Mouse (Mus musculus): ENCODE results near the gene 6030408B16Rik.

6030408B16Rik gene

DNA sequence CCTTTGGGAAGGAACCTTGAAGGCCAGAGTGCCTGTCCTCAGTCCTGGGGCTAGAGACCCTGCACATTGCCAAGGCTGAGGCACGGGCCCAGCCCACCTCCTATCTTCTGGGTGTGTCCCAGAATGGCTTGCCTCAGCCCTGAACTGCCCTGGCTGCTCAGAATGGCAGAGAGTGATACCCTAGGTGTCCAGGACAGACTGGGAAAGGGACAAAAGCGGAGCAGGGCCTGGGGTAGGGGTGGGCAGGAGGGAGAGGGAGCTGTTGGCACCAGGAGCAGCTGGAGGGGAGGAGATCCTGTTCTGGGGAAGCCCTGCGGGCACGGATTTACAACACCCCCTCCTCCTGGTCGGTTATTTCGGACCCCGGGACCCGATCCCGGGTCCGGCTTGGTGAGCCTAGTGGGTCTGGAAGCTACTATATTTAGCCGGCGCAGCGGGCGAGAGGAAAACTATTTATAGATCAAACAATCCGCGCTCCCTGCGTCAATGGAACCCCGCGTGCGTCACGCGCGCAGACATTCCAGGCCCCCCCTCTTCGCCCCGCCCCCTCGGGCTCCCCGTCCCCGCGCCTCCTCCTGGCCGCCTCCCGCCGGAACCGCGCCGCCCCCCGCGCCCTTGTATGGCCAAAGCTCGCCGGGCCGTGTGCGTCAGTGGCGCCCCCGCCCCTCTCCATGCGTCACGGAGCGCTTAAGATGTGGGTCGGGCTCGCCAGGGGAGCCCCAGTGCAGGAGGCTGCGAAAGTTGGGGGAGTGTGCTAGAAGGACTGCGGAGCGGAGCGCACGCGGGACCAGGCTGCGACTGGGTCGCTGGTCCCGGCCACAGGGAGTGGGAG is 26.7 kb upstream of the 6030408B16Rik start:
- in situ Hi-C loops (cut with MboI, MseI): loop anchor here in 1 of 2 experiments (5.0 to 25.0 kb wide), 3 partner anchors 514 to 1204 kb away; no protein-coding TSS in a partner anchor

DNA sequence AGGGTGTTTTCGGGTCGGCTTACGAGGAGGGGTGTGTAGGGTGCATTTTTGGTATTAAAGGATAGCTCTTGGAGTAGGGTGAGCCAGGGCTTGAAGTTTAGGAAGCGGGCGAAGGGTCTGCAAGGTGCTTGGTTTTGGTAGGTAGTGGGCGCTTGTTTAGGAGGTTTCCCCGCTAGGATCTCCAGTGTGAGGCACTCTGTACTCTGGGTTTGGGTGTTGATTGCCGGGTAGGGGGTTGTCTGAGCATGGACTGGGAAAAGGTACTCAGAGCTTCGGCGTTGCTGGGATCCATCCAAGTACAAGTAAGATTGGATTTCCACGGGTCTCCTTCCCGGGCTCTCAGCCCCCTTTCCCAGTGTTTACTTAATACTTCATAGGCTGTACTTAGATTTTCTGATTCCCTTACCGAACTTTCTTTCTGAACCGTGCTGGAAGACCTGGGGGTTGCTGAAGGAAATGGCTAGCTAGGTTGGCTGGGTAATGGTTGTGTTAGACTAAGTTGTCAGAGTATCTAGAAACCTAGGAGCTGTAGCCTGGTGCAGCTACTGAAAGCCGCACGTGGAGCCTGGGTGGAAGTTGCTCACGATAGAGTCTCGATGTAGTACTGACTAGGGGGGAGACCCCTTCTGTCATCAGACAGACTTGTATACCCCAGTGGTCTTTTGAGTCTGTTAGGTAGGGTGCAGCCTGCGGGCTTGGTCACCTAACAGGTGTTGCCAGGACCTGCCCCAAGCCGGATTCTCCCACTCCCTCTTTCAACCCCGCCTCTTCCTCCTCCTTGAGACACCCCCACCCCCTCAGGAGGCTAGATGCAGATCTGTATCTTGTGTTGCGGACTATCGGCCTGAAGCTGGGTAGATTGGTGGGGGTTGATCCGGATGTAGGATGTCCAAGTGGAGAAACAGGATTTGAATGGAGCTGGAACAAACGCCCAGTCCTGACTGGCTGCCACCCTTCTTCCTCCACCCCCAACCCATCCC is 25.7 kb upstream of the 6030408B16Rik start:
- in situ Hi-C loops (cut with MboI, MseI): loop anchor here in 1 of 2 experiments (5.0 to 25.0 kb wide), 3 partner anchors 515 to 1205 kb away; no protein-coding TSS in a partner anchor

- in situ Hi-C loops (cut with MboI, MseI): loop anchor here in 1 of 2 experiments (25.0 kb wide), 1 partner anchor 1208 kb away; no protein-coding TSS in a partner anchor
Measured at GRCm38 (mm10) chr15:101270101-101270820, 22.8 kb upstream of the 6030408B16Rik start.

GRCm38 (mm10) chr15:101271107-101271506 is 21.9 kb upstream of the 6030408B16Rik start:
- in situ Hi-C loops (cut with MboI, MseI): loop anchor here in 1 of 2 experiments (25.0 kb wide), 1 partner anchor 1209 kb away; no protein-coding TSS in a partner anchor

- in situ Hi-C loops (cut with MboI, MseI): loop anchor here in 1 of 2 experiments (25.0 kb wide), 1 partner anchor 1209 kb away; no protein-coding TSS in a partner anchor
Measured at GRCm38 (mm10) chr15:101271513-101271912, 21.5 kb upstream of the 6030408B16Rik start.

- in situ Hi-C loops (cut with MboI, MseI): loop anchor here in 1 of 2 experiments (25.0 kb wide), 1 partner anchor 1212 kb away; no protein-coding TSS in a partner anchor
Measured at GRCm38 (mm10) chr15:101274380-101274779, 18.6 kb upstream of the 6030408B16Rik start.

DNA sequence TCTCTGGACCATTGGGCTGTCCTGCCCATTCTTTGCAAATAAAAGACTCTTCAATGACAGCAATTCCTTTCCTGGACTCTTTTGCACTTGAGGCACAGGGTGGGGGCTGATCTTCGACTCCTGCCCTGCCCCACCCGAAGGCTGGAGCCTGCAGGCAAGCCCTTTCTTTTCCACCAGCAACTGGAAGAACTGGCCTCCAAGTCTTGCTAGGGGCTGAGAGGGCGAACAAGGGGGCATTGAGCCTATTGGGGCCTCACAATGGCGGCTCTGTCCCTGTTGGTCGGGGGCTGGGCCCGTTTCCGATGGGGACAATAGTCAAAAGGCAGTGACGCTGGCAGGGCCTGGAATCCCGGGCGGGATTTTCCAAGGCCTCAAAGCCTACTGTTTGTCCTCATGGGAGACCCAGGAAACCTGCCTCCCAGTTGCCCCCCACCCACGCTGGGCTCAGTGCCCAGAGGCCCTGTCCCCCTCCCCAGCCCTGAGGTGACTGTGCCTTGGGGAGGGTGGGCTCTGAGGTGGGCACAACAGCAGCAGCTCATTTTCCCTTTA is 15.6 kb upstream of the 6030408B16Rik start:
- in situ Hi-C loops (cut with MboI, MseI): loop anchor here in 1 of 2 experiments (5.0 kb wide), 1 partner anchor 35 kb away; no protein-coding TSS in a partner anchor

DNA sequence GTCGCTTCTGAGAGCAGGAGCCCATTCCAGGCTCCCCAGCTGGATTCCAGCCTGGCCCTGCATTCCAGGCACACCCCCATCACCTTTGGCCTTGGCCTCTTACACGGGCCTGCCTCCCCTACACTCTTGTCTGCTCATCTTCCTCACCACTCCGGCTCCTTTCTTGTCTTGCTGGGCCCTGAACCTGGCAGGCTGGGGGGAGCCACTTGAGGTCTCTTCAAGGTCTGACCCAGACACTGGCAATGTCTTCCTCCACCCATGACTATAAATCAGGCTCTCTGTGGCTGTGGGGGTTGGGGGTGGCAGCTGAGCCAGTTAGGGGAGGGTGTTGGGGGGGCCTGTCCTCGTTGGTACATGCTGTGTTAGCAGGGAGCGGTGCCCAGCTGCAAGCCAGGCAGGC is 14.4 kb upstream of the 6030408B16Rik start:
- in situ Hi-C loops (cut with MboI, MseI): loop anchor here in 1 of 2 experiments (5.0 kb wide), 1 partner anchor 36 kb away; no protein-coding TSS in a partner anchor

GRCm38 (mm10) chr15:101279430-101279999 is 13.5 kb upstream of the 6030408B16Rik start:
- in situ Hi-C loops (cut with MboI, MseI): loop anchor here in 1 of 2 experiments (5.0 kb wide), 1 partner anchor 37 kb away; no protein-coding TSS in a partner anchor

- in situ Hi-C loops (cut with MboI, MseI): no loop called here
Measured at GRCm38 (mm10) chr15:101282471-101282870, 10.5 kb upstream of the 6030408B16Rik start.

- in situ Hi-C loops (cut with MboI, MseI): no loop called here
Measured at GRCm38 (mm10) chr15:101283183-101283910, 9.7 kb upstream of the 6030408B16Rik start.

DNA sequence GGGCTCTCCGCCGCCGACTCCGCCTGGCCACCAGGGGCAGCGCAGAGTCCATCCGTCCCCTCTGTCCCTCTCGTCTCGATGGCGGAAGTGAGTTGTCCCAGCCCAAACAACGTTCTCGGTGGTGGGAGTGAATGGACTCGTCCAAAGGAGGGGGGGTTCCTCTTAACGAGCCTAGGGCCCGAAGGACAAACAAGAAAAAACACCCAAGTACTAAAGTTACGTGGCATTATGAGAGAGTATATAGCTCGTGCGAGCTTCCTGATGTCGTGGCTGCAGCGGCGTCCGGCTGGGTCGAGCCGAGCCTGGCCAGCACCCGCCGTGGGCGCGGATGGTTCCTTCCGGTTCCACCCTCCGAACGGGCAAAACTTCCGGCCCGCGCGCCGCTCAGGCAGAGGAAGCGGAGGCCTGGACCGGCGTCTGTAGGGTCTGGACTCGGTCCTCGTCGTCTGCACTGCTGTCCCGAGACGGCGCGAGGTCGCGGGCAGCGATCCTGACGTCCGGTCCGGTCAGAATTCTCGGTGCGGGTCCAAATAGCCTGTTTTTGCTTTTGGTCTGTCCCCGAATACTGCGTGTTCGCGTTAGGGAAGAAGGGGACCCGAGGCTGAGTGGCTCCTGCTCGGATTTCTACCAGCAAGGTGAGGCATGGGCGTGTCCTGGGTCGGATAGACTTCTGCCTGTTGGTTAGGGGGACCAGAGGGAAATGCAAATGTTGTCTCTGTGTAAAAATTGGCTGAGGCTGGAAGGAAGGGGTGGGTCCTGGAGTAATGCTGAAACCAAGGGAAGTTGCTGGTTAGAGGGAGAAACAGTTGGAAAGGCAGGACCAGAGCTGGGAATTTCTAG is 8.9 kb upstream of the 6030408B16Rik start, which contains the start of gene Atg101:
Gene Atg101, plus strand, starts transcription at position 362 of the 840 bp plus-strand sequence.
- in situ Hi-C loops (cut with MboI, MseI): no loop called here

DNA sequence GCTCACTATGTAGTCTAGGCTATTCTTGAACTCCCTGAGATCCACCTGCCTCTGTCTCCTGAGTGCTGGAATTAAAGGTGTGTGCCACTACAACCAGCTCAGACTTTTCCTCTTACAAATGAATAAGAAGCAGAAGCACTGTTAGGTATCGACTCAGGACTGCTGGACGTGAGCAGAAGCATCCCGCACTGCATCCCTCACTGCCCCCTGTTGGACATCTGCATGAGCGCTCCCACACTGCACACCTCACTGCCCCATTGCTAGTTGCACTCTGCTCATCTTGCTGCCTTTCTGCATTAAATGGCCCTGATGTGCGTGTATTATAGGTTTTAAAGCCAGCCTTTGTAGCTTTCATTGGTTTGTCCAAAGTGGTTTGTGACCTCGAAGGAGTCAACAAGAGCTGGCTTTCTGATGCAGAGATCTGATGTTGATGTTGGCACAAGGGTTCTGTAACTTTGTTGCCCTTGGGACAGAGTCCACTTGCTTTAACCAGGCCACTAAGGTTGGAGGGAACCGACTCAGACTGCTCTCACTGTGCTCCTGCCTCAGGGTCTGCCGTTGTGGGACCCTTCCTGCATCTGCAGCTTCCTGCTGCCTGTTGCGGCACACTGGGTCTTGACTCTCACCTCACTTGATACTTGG is 6.8 kb upstream of the 6030408B16Rik start:
- in situ Hi-C loops (cut with MboI, MseI): no loop called here

DNA sequence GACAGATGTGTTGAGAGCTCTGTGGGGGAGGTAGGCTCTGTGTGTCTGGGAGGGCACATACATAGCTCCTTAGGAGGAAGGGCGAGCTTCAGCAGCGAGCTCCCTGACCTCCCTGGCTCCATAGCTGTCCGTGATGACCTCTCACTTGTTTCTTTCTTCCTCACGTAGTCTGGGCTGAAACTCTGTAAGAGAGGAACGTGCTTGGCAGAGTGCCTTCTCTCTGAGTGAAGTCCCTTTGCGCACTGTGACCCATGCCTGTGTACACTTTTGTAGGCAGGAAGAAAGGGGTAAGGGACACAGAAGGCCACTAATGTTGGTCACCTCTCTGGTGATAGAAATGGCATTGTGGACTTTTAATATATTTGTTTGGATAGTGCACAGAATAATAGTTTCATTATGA is 5.7 kb upstream of the 6030408B16Rik start:
- in situ Hi-C loops (cut with MboI, MseI): no loop called here

DNA sequence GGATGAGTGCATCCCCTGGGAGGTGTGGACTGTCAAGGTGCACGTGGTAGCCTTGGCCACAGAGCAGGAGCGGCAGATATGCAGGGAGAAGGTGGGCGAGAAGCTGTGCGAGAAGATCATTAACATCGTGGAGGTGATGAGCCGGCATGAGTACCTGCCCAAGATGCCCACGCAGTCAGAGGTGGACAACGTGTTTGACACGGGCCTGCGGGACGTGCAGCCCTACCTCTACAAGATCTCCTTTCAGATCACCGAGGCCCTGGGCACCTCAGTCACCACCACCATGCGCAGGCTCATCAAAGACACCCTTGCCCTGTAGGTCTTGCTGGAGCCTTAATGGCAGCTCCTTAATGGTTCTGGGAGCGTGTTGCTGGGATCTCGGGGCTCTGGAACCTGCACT is 2.7 kb upstream of the 6030408B16Rik start:
- in situ Hi-C loops (cut with MboI, MseI): no loop called here

DNA sequence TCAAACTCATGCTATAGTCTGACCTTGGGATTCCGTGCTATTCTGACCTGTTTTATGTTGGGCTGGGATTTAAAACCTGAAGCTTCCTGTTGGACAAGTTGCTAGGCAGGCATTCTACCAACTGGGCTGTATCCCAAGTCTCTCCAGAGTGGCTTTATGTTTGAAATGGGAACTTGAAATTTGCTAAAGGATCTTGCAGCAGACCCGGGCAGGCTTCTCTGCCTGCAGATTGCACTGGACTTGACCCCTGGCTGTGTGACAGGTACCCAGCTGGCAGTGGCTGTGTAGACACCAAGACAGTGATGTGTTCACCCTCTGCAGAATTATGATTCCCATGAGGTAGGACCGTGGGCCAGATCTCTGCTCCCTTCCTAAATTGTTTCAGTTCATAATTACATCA is 1.0 kb upstream of the 6030408B16Rik start:
- in situ Hi-C loops (cut with MboI, MseI): no loop called here

GRCm38 (mm10) chr15:101294028-101294894 is 1.2 kb downstream of the 6030408B16Rik start:
- in situ Hi-C loops (cut with MboI, MseI): no loop called here
